Comparison of ENCODE assay signal across 24 mouse cellular contexts in the genomic region with DNA sequence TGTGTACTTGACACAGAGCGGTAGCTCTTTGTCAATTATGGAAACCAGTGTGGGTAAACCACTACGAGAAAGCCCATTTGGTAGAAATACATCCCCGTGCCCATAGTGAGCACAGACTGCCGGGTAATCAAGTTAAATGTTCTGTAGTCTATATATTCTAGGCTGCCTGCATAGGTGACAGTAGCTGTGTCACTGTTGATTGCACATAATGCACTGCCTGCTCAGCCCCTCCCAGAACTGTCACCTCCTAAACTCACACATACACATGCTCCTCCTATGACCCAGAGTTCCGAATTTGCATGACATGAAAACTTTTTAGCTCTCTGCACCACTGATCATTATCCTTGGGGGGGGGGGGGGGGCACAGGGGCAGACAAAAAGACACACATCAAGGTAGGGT.
DNase-seq lines count a peak whose midpoint lies in the region; ATAC-seq and TF ChIP-seq lines count a peak whose summit lies in the region.
"Had no signal": no experiment of that assay in that cellular context is flagged by ENCODE, and none has a peak within 500 bp of the region (broad histone marks: within the 10 kb centered on the region; RNA-seq: fewer than 3 reads in every experiment).

No protein-coding gene starts in this region.

- no peak for TF ChIP-seq CTCF in hindbrain, postnatal 0 days (IDR thresholded peaks at IDR 0.05; ENCODE audit: low read depth)

- H3K27ac ChIP-seq in hindbrain, embryonic 11.5 days (ENCODE audit: low read depth, low read length) = no peak overlapping the region
- H3K27ac ChIP-seq in hindbrain, postnatal 0 days = no peak overlapping the region
- no peak overlapping the region for H3K27ac ChIP-seq in lung, embryonic 15.5 days
- H3K27ac ChIP-seq in neural tube, embryonic 13.5 days (replicated peaks) = no peak overlapping the region
- H3K27ac ChIP-seq in neural tube, embryonic 14.5 days (ENCODE audit: low read depth, low read length) = no peak overlapping the region
- H3K27ac ChIP-seq: embryonic facial prominence, embryonic 12.5 days; heart, adult 2 months; liver, embryonic 12.5 days had no signal

- no peaks in the 10 kb centered on the region for H3K27me3 ChIP-seq in hindbrain, embryonic 11.5 days (ENCODE audit: control insufficient read depth, insufficient read depth, low read length)
- H3K27me3 ChIP-seq in hindbrain, postnatal 0 days (ENCODE audit: insufficient read depth, low read length) = no peaks in the 10 kb centered on the region
- H3K27me3 ChIP-seq in lung, embryonic 15.5 days = no peaks in the 10 kb centered on the region
- no peaks in the 10 kb centered on the region for H3K27me3 ChIP-seq in neural tube, embryonic 13.5 days
- no peaks in the 10 kb centered on the region; the same call in 1 of the 2 replicates for H3K27me3 ChIP-seq in neural tube, embryonic 14.5 days (ENCODE audit: control insufficient read depth, insufficient read depth, low read length)
- H3K27me3 ChIP-seq: heart, embryonic 12.5 days; liver, embryonic 12.5 days; stomach, embryonic 15.5 days had no signal

- H3K9me3 ChIP-seq in hindbrain, embryonic 11.5 days (ENCODE audit: control insufficient read depth, low read length) = no peaks in the 10 kb centered on the region
- H3K9me3 ChIP-seq in hindbrain, postnatal 0 days (ENCODE audit: low read length) = no peaks in the 10 kb centered on the region
- H3K9me3 ChIP-seq in lung, embryonic 15.5 days = no peaks in the 10 kb centered on the region
- no peaks in the 10 kb centered on the region for H3K9me3 ChIP-seq in neural tube, embryonic 13.5 days
- no peaks in the 10 kb centered on the region for H3K9me3 ChIP-seq in neural tube, embryonic 14.5 days (ENCODE audit: control insufficient read depth, low read length)
- H3K9me3 ChIP-seq: embryonic facial prominence, embryonic 12.5 days; heart, embryonic 12.5 days; liver, embryonic 12.5 days; stomach, embryonic 15.5 days had no signal

- peak; percentile 17; the same call in 1 of the 2 replicates for ATAC-seq in hindbrain, embryonic 11.5 days (ENCODE audit: low FRiP score)
- no peak for ATAC-seq in hindbrain, postnatal 0 days
- ATAC-seq in lung, embryonic 15.5 days (ENCODE audit: borderline replicate concordance, extremely low read depth, low FRiP score, low TSS enrichment) = peak; percentile 42; the same call in 1 of the 2 replicates
- peak; percentile 38; the same call in 1 of the 2 replicates for ATAC-seq in neural tube, embryonic 13.5 days (ENCODE audit: low read depth)
- ATAC-seq in neural tube, embryonic 14.5 days (ENCODE audit: low read depth) = peak; percentile 23
- ATAC-seq: CD4-positive, CD25-positive, alpha-beta regulatory T cell, adult 4 months; intestine, embryonic 16.5 days; liver, embryonic 12.5 days had no signal

- H3K4me3 ChIP-seq in hindbrain, embryonic 11.5 days (ENCODE audit: low read depth, low read length) = no peak overlapping the region
- no peak overlapping the region for H3K4me3 ChIP-seq in hindbrain, postnatal 0 days (ENCODE audit: low read length)
- H3K4me3 ChIP-seq in lung, embryonic 15.5 days = no peak overlapping the region
- no peak overlapping the region for H3K4me3 ChIP-seq in neural tube, embryonic 13.5 days
- no peak overlapping the region for H3K4me3 ChIP-seq in neural tube, embryonic 14.5 days (ENCODE audit: low read depth, low read length)
- H3K4me3 ChIP-seq: embryonic facial prominence, embryonic 12.5 days; heart, adult 2 months; heart, embryonic 12.5 days; liver, embryonic 12.5 days; stomach, embryonic 15.5 days had no signal

- no peak for DNase-seq in hindbrain, embryonic 11.5 days (ENCODE audit: low spot score)
- DNase-seq in hindbrain, postnatal 0 days (ENCODE audit: low spot score) = no peak
- DNase-seq in lung, adult 18-20 months = no peak
- no peak for DNase-seq in neural tube, embryonic 10.5 days (ENCODE audit: extremely low spot score, low spot score)
- no peak for DNase-seq in right cerebral cortex, postnatal 10 days (ENCODE audit: low spot score in 2 of 2)
- DNase-seq: adrenal gland, postnatal 14 days; cerebellum, adult 11 months; cerebellum, adult 9-10 months; heart, adult 2 months; kidney, postnatal 10 days; layer of hippocampus, postnatal 36 days; left cerebral cortex, postnatal 4 days; lung, adult 2 months; lung, postnatal 14 days; right cerebral cortex, postnatal 25 days had no signal

- H3K9ac ChIP-seq in hindbrain, embryonic 11.5 days (ENCODE audit: low read depth, low read length) = no peak overlapping the region
- no peak overlapping the region for H3K9ac ChIP-seq in hindbrain, postnatal 0 days (replicated peaks; ENCODE audit: low read length)
- no peak overlapping the region for H3K9ac ChIP-seq in lung, embryonic 15.5 days
- H3K9ac ChIP-seq in neural tube, embryonic 13.5 days = no peak overlapping the region
- H3K9ac ChIP-seq in neural tube, embryonic 14.5 days (replicated peaks; ENCODE audit: low read depth, low read length) = no peak overlapping the region
- H3K9ac ChIP-seq: embryonic facial prominence, embryonic 12.5 days; heart, embryonic 12.5 days; liver, embryonic 12.5 days; stomach, embryonic 15.5 days had no signal

- WGBS in hindbrain, embryonic 11.5 days = 90% methylated on average over 5 of the region's 5 CpGs
- WGBS in hindbrain, postnatal 0 days = 71% methylated on average over 5 of the region's 5 CpGs
- WGBS in lung, embryonic 15.5 days = 83% methylated on average over 5 of the region's 5 CpGs
- WGBS in neural tube, embryonic 13.5 days = 47% methylated on average over 5 of the region's 5 CpGs
- WGBS in neural tube, embryonic 14.5 days = 43% methylated on average over 5 of the region's 5 CpGs

- H3K4me1 ChIP-seq in hindbrain, embryonic 11.5 days (replicated peaks; ENCODE audit: control insufficient read depth, insufficient read depth, low read length) = no peaks in the 10 kb centered on the region
- no peaks in the 10 kb centered on the region for H3K4me1 ChIP-seq in hindbrain, postnatal 0 days (ENCODE audit: insufficient read depth, low read length)
- peaks cover 29% of the 10 kb centered on the region for H3K4me1 ChIP-seq in lung, embryonic 15.5 days
- peaks cover 65% of the 10 kb centered on the region for H3K4me1 ChIP-seq in neural tube, embryonic 13.5 days (replicated peaks)
- peaks cover 25% of the 10 kb centered on the region for H3K4me1 ChIP-seq in neural tube, embryonic 14.5 days (ENCODE audit: control insufficient read depth, insufficient read depth, low read length)
- H3K4me1 ChIP-seq: liver, embryonic 12.5 days had no signal

- H3K4me2 ChIP-seq in hindbrain, embryonic 11.5 days (replicated peaks; ENCODE audit: low read depth, low read length) = no peak overlapping the region
- no peak overlapping the region for H3K4me2 ChIP-seq in hindbrain, postnatal 0 days (ENCODE audit: low read depth, low read length)
- no peak overlapping the region for H3K4me2 ChIP-seq in lung, embryonic 15.5 days
- H3K4me2 ChIP-seq in neural tube, embryonic 13.5 days = no peak overlapping the region
- no peak overlapping the region for H3K4me2 ChIP-seq in neural tube, embryonic 14.5 days (ENCODE audit: low read depth, low read length)
- H3K4me2 ChIP-seq: embryonic facial prominence, embryonic 12.5 days; heart, embryonic 12.5 days; liver, embryonic 12.5 days; stomach, embryonic 15.5 days had no signal

- H3K36me3 ChIP-seq in hindbrain, embryonic 11.5 days (ENCODE audit: control insufficient read depth, insufficient read depth, low read length) = no peaks in the 10 kb centered on the region
- no peaks in the 10 kb centered on the region for H3K36me3 ChIP-seq in hindbrain, postnatal 0 days (ENCODE audit: insufficient read depth, low read length)
- peaks cover 6% of the 10 kb centered on the region; the same call in 1 of the 2 replicates for H3K36me3 ChIP-seq in lung, embryonic 15.5 days
- H3K36me3 ChIP-seq in neural tube, embryonic 13.5 days = peaks cover 6% of the 10 kb centered on the region; the same call in 1 of the 2 replicates
- H3K36me3 ChIP-seq in neural tube, embryonic 14.5 days (ENCODE audit: control insufficient read depth, insufficient read depth, low read length) = no peaks in the 10 kb centered on the region
- H3K36me3 ChIP-seq: liver, embryonic 12.5 days had no signal
